Mouse (Mus musculus) limb, embryonic 15.5 days (tissue): Measurements from ENCODE around the gene Slc16a5. TPM values are rescaled to one million over a fixed set of nuclear protein-coding genes. Genes with fewer than 3 reads are reported as not detected.

ENCODE experiments used
- microRNA-seq: library from miRNA; unstranded; fragments of <30 nt; microRNA quantifications from one replicate; pipeline ENCODE4, GENCODE M21; 2016
- polyA plus RNA-seq: library from polyadenylated mRNA; unstranded; fragments of >200 nt; fragmentation: Nextera tagmentation; extraction: Ambion mirVana; gene quantifications from 2 replicates; pipeline ENCODE4 v1.2.1, GENCODE M21; 2015

Gene Slc16a5
- polyA plus RNA-seq, 1 experiment from 2014 or later = not detected

Small RNA genes within 50 kb of the gene (microRNA-seq; reads per million reads assigned to microRNA genes)
- gene Mir3968 = not detected

Other genes starting within 250 kb of the Slc16a5 start
- gene Grin2c, start 195.2 kb upstream of the Slc16a5 start, polyA plus RNA-seq = 0.05 TPM in 1 of 2 replicates, not detected in the other
- gene Fdxr, start 185.4 kb upstream of the Slc16a5 start, polyA plus RNA-seq = 15.2 and 16.6 TPM in 2 replicates
- 0.16 and 0.24 TPM in 2 replicates for gene Fads6, start 164.8 kb upstream of the Slc16a5 start, polyA plus RNA-seq
- 0.31 TPM in 1 of 2 replicates, not detected in the other for gene Otop2, start 155.3 kb upstream of the Slc16a5 start, polyA plus RNA-seq
- 0.04 TPM in 1 of 2 replicates, not detected in the other for gene Ush1g, start 140.4 kb upstream of the Slc16a5 start, polyA plus RNA-seq
- 0.10 and 0.11 TPM in 2 replicates for gene Otop3, start 127.7 kb upstream of the Slc16a5 start, polyA plus RNA-seq
- gene Hid1, start 94.7 kb upstream of the Slc16a5 start, polyA plus RNA-seq = 3.8 and 3.9 TPM in 2 replicates
- 9.2 and 10.8 TPM in 2 replicates for gene Cdr2l, start 80.6 kb upstream of the Slc16a5 start, polyA plus RNA-seq
- gene Mrpl58, start 58.7 kb upstream of the Slc16a5 start, polyA plus RNA-seq = 141 and 142 TPM in 2 replicates
- 766 and 816 TPM in 2 replicates for gene Atp5h, start 42.5 kb upstream of the Slc16a5 start, polyA plus RNA-seq
- 9.9 and 15.1 TPM in 2 replicates for gene Kctd2, start 42.3 kb upstream of the Slc16a5 start, polyA plus RNA-seq
- not detected in 2 replicates for gene Trim80, start 21.9 kb upstream of the Slc16a5 start, polyA plus RNA-seq
- gene Armc7, start 13.2 kb downstream of the Slc16a5 start, polyA plus RNA-seq = 7.2 and 7.8 TPM in 2 replicates
- 81.6 and 82.1 TPM in 2 replicates for gene Nt5c, start 29.4 kb downstream of the Slc16a5 start, polyA plus RNA-seq
- gene Jpt1, start 51.9 kb downstream of the Slc16a5 start, polyA plus RNA-seq = 495 and 589 TPM in 2 replicates
- gene Sumo2, start 73.8 kb downstream of the Slc16a5 start, polyA plus RNA-seq = 765 and 837 TPM in 2 replicates
- 140 and 146 TPM in 2 replicates for gene Nup85, start 102.0 kb downstream of the Slc16a5 start, polyA plus RNA-seq
- 88.2 and 90.9 TPM in 2 replicates for gene Mrps7, start 141.5 kb downstream of the Slc16a5 start, polyA plus RNA-seq
- gene Gga3, start 141.6 kb downstream of the Slc16a5 start, polyA plus RNA-seq = 17.5 and 18.0 TPM in 2 replicates
- gene Mif4gd, start 150.5 kb downstream of the Slc16a5 start, polyA plus RNA-seq = 27.6 and 29.1 TPM in 2 replicates
- gene Slc25a19, start 165.8 kb downstream of the Slc16a5 start, polyA plus RNA-seq = 24.0 and 24.7 TPM in 2 replicates
- 87.7 and 93.9 TPM in 2 replicates for gene Grb2, start 246.1 kb downstream of the Slc16a5 start, polyA plus RNA-seq